Mouse (Mus musculus) heart, embryonic 15.5 days (tissue): ENCODE measurements at regions not wholly inside any gene's neighbourhood (a gene's known extent, or its start where the extent isn't known, plus 50 kb on each side); places are given as distances from the start of the nearest gene placed in this dataset.
"Not testable (repeated sequence)": the region's sequence is repeated elsewhere in the genome, so short reads cannot be mapped to it uniquely, and the experiment has no call there.

ENCODE experiments used
- ATAC-seq: fragments of 200-750 bp; cut with Nextera tagmentation; replicated peaks from 2 replicates; pipeline ENCODE4 v1.8.0; 2017; ENCODE audit warnings: low read depth, moderate TSS enrichment; ENCODE audit not compliant: insufficient number of reproducible peaks, insufficient read depth, low FRiP score
- H3K27ac ChIP-seq: fragments of 300-500 bp; sonication (generic); 2 replicates; pipeline ENCODE4 v1.5.1; 2015; ENCODE audit warnings: mild to moderate bottlenecking, inconsistent platforms
- H3K27me3 ChIP-seq: fragments of 300-500 bp; sonication (generic); 2 replicates; pipeline ENCODE4 v1.6.1; 2015; ENCODE audit warnings: inconsistent platforms
- H3K36me3 ChIP-seq: fragments of 300-500 bp; sonication (generic); 2 replicates; pipeline ENCODE4 v1.6.1; 2015; ENCODE audit warnings: mild to moderate bottlenecking, inconsistent platforms
- H3K4me1 ChIP-seq: fragments of 300-500 bp; sonication (generic); replicated peaks from 2 replicates; pipeline ENCODE4 v1.6.1; 2015; ENCODE audit warnings: inconsistent platforms
- H3K4me2 ChIP-seq: fragments of 300-500 bp; sonication (generic); 2 replicates; pipeline ENCODE4 v1.6.1; 2015; ENCODE audit warnings: inconsistent platforms, mild to moderate bottlenecking, moderate library complexity
- H3K4me3 ChIP-seq: fragments of 300-500 bp; sonication (generic); 2 replicates; pipeline ENCODE4 v1.5.1; 2015; ENCODE audit warnings: mild to moderate bottlenecking, inconsistent platforms
- H3K9ac ChIP-seq: fragments of 300-500 bp; sonication (generic); 2 replicates; pipeline ENCODE4 v1.6.1; 2015; ENCODE audit warnings: mild to moderate bottlenecking, inconsistent platforms
- H3K9me3 ChIP-seq: fragments of 300-500 bp; sonication (generic); replicated peaks from 2 replicates; pipeline ENCODE4 v1.6.1; 2016; ENCODE audit warnings: inconsistent platforms
- WGBS: fragments of 180-500 bp; shearing (Covaris S2); methylation state at CpG from one replicate; pipeline ENCODE4 v1.1.7; 2015; ENCODE audit warnings: mixed read lengths; 5-methylcytosine and 5-hydroxymethylcytosine counted together

DNA sequence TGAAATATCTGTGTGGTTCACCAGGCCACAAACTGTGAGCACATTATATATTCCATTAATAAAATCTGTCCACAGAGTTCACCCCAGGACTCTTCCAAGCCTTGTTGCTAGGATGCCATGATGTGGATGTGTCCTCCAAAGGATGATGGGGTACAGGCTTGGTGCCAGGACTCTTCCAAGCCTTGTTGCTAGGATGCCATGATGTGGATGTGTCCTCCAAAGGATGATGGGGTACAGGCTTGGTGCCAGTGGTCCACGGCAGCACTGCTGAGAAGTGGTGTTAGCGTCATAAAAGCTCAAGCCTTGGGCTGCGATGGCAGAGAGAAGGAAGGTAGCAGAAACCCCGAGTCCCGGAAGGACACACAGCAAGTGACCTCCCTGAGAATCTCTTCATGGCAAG, 153.4 kb downstream of the Srek1 start:
- 84% methylated on average over 5 of the region's 5 CpGs for WGBS
- not testable (repeated sequence) for H3K27ac ChIP-seq, H3K4me3 ChIP-seq, H3K9ac ChIP-seq, H3K27me3 ChIP-seq, H3K4me2 ChIP-seq, H3K4me1 ChIP-seq, H3K36me3 ChIP-seq, H3K9me3 ChIP-seq, ATAC-seq

DNA sequence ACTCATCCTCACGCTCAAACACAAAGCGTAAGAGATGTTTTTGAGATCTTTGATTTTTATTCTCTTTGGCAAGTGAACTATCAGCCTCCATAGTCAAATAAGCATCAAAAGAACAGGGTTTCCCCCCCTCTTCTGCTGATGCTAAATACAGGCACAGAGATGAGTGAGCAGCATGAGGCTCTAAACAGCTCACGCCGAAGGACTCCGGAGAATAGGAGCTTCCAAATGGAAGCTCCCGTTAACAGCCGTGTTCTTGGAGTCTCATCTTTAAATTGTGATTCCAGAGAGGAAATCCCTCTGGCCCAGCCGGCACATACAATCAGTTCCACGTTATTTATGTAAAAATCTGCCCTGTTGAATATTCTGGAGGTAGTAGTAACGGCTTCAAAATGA, 161.1 kb downstream of the Srek1 start:
- H3K36me3 ChIP-seq = no peaks in the 10 kb centered on the region
- 74% methylated on average over 10 of the region's 10 CpGs for WGBS
- H3K9me3 ChIP-seq = no peaks in the 10 kb centered on the region
- no peak overlapping the region for H3K9ac ChIP-seq
- no peak overlapping the region for H3K4me2 ChIP-seq
- no peak for ATAC-seq
- 0 out of 2 replicates have a peak, but pooled peaks cover 6% of the 10 kb centered on the region for H3K4me1 ChIP-seq
- H3K27me3 ChIP-seq = no peaks in the 10 kb centered on the region
- no peak overlapping the region for H3K27ac ChIP-seq
- no peak overlapping the region for H3K4me3 ChIP-seq

DNA sequence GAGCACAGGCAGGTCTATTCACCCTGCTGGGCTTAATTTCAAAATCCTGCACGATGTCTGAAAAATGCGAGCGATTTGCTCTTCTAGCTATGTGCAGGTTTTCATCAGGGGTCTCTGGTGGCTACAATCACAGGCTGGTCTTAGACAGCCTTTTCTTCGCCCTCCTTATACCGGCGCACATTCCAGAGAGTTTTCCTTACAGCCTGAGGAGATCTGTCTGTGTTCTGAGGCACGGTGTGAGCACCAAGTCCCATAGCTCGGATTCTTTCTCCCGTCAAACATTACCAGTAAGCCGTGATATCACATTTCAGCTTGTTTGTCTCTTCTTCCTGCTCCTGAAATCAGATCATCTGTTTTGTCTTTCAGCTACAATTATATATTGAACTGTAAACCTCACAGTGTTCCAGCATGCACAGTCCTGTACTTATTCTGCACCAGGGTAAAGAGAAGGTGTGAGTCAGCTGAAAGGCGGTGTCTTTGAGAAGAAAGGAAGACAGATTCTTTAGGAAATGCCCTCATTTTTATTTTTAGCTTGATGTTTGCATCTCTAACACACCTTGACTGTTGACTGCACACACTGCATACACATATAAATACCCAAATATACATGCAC, 161.6 kb downstream of the Srek1 start:
- no peak overlapping the region for H3K27ac ChIP-seq
- no peaks in the 10 kb centered on the region for H3K36me3 ChIP-seq
- no peaks in the 10 kb centered on the region for H3K27me3 ChIP-seq
- peak overlapping the region; percentile 33 for H3K4me2 ChIP-seq
- WGBS = 36% methylated on average over 11 of the region's 11 CpGs
- no peak overlapping the region for H3K4me3 ChIP-seq
- H3K9ac ChIP-seq = no peak overlapping the region
- H3K9me3 ChIP-seq = no peaks in the 10 kb centered on the region
- H3K4me1 ChIP-seq = 0 out of 2 replicates have a peak, but pooled peaks cover 6% of the 10 kb centered on the region
- no peak for ATAC-seq

DNA sequence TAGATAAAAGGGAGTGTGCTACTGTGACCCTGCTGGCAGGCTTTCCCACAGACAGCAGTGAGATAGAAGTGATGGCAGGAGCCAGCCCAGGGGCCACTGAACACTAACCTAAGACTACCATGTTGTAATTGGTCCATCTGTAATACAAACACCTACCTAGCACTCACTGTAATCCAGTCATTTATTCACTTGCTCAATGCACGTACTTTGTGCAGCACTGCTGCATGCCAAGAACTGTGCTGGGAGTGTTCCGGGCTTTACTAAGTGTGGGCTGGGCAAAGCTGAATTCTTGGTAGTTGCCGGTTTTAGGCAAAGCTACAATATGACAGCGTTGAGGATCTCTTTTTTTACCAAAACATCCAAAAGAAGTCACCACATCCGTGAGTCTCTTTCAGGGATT, 172.1 kb downstream of the Srek1 start:
- H3K9me3 ChIP-seq = no peaks in the 10 kb centered on the region
- no peak for ATAC-seq
- H3K36me3 ChIP-seq = no peaks in the 10 kb centered on the region
- no peaks in the 10 kb centered on the region for H3K27me3 ChIP-seq
- no peak overlapping the region for H3K9ac ChIP-seq
- no peaks in the 10 kb centered on the region for H3K4me1 ChIP-seq
- WGBS = 84% methylated on average over 5 of the region's 5 CpGs
- no peak overlapping the region for H3K4me2 ChIP-seq
- H3K4me3 ChIP-seq = no peak overlapping the region
- no peak overlapping the region for H3K27ac ChIP-seq

DNA sequence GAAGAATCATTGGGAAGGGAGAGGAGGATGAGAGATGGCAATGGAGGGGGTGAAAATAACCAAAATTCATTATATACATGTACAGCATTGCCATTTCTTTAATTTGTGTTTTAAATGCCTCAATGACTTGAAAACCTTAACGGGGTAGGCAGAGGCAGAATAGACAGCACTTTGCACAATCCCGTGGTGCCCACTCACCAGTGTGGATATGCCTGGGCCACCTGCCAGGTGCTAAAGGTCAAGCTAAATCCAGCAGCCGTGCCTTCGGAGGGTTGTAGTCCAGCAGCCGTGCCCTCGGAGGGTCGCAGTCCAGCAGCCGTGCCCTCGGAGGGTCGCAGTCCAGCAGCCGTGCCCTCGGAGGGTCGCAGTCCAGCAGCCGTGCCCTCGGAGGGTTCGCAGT, 182.0 kb downstream of the Srek1 start:
- 92% methylated on average over 16 of the region's 16 CpGs for WGBS
- Histone ChIP-seq H3K4me3 (no peak overlapping the region), H3K4me2 (no peak overlapping the region), H3K27me3 (no peaks in the 10 kb centered on the region), H3K36me3 (no peaks in the 10 kb centered on the region), H3K9ac (no peak overlapping the region), H3K4me1 (no peaks in the 10 kb centered on the region), H3K27ac (no peak overlapping the region), H3K9me3 (no peaks in the 10 kb centered on the region)
- ATAC-seq = no peak

DNA sequence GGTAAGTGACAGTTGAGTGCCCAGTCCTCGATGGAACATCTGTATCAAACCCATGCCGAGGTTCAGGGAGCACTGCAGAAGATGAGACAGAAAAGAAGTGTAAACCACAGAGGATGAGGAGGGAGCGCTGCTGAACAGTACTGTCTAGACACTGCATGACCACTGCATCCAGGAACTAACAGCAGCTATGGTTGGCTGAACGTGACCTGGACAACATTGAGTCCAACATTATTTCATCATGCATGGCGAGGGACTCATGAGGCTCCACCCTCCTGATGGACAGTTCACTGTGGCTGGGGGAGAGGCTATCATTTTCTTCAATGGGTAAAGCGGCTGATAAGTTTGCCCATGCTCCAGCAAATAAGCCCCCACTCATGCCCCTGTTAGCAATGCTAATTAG, 182.5 kb downstream of the Srek1 start:
- 85% methylated on average over 6 of the region's 6 CpGs for WGBS
- H3K9ac ChIP-seq = no peak overlapping the region
- H3K4me1 ChIP-seq = no peaks in the 10 kb centered on the region
- no peak overlapping the region for H3K4me2 ChIP-seq
- H3K36me3 ChIP-seq = no peaks in the 10 kb centered on the region
- no peak overlapping the region for H3K27ac ChIP-seq
- H3K9me3 ChIP-seq = no peaks in the 10 kb centered on the region
- H3K4me3 ChIP-seq = no peak overlapping the region
- H3K27me3 ChIP-seq = no peaks in the 10 kb centered on the region
- ATAC-seq = no peak

DNA sequence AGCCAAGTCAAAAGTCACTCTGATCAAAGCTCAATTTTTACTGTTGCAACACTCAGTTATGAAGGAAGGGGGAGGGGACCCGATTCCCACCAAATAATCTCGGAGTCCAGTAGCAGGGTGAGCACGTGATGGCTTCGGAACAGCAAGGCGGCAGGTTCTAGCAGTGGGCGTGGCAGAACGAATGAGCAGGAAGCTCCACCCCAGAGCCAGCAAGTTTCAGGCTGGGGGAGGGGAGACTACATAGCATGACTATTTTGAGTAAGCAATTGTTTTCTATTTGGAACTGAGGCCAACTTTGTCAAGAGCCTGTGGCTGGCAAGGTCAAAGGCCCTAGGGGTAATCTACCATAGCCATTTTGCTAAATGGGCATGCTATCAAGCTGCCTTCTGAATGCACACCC, 183.0 kb downstream of the Srek1 start:
- H3K36me3 ChIP-seq, H3K27ac ChIP-seq, H3K4me2 ChIP-seq, H3K9ac ChIP-seq, ATAC-seq, H3K4me3 ChIP-seq, H3K9me3 ChIP-seq, H3K27me3 ChIP-seq, H3K4me1 ChIP-seq: not testable (repeated sequence)
- 60% methylated on average over 7 of the region's 7 CpGs for WGBS

DNA sequence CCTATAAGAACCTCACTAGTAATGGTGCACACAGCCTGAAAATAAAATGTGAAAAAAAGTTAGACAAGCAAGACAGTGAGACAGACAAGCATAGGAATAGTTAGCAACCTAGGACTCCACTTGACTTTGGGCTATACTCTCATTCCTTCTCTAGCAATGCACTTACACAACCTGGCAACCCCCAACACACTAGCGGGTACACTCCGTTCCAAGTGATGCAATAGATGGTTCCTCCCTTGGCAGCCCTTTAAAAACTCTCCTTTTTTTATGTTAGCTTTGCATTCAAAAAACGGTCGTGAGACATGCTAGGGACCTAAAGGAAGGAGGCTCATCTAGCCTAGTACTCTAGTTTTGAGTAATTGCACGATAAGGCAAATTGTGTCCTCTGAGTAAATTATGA, 184.8 kb downstream of the Srek1 start:
- no peak for ATAC-seq
- WGBS = 81% methylated on average over 5 of the region's 5 CpGs

DNA sequence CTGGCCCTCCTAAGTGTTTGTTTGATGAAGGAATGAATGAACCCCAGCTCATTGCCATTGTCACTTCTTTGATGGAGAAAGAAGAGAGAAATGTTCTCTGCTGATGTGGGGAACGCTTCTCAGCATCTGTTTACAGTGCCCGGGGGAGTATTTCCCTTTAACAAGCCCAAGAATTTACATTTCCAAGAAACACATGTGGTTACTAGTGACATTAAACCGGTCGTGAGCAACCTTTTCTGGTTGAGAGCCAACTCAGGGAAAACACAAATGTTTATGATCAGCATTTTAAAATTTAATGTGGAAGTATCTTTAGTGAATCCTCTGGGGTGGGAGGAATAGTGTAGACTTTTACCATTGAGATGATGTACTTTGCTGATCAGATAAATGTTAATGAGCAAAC, 197.6 kb downstream of the Srek1 start:
- no peaks in the 10 kb centered on the region for H3K36me3 ChIP-seq
- H3K9ac ChIP-seq = no peak overlapping the region
- H3K27ac ChIP-seq = no peak overlapping the region
- 63% methylated on average over 4 of the region's 4 CpGs for WGBS
- H3K4me1 ChIP-seq = no peaks in the 10 kb centered on the region
- H3K9me3 ChIP-seq = no peaks in the 10 kb centered on the region
- no peaks in the 10 kb centered on the region for H3K27me3 ChIP-seq
- no peak for ATAC-seq
- no peak overlapping the region for H3K4me3 ChIP-seq
- no peak overlapping the region for H3K4me2 ChIP-seq

More for the DNA sequence above, 184.8 kb downstream of the Srek1 start:
- no peaks in the 10 kb centered on the region for H3K9me3 ChIP-seq
- no peak overlapping the region for H3K4me2 ChIP-seq
- no peak overlapping the region for H3K4me3 ChIP-seq
- no peaks in the 10 kb centered on the region for H3K27me3 ChIP-seq
- no peaks in the 10 kb centered on the region for H3K36me3 ChIP-seq
- H3K9ac ChIP-seq = no peak overlapping the region
- H3K27ac ChIP-seq = no peak overlapping the region
- H3K4me1 ChIP-seq = no peaks in the 10 kb centered on the region

DNA sequence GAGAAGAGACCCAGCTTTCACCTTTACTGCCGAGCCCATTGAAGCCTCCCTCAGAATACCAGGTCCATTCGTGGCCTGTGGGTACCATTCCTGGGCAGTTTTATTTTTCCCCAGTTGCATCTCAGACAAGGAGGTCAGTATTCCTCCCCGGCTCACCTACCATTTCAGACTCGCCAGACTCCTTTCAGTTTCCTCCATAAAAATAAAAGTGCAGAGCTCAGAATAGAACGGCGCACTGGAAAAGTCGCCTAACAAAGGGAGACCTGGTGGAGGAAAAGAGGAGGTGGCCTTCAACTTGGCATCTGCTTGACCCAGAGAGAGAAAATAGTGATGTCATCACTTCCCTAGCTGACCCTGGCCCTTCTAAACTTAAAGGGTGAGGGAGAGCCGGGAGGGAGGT, 209.7 kb downstream of the Srek1 start:
- 63% methylated on average over 8 of the region's 8 CpGs for WGBS
- no peaks in the 10 kb centered on the region for H3K4me1 ChIP-seq
- H3K27me3 ChIP-seq = no peaks in the 10 kb centered on the region
- no peak overlapping the region for H3K9ac ChIP-seq
- H3K36me3 ChIP-seq = no peaks in the 10 kb centered on the region
- H3K4me3 ChIP-seq = no peak overlapping the region
- ATAC-seq = no peak
- H3K27ac ChIP-seq = no peak overlapping the region
- no peak overlapping the region for H3K4me2 ChIP-seq
- H3K9me3 ChIP-seq = no peaks in the 10 kb centered on the region

DNA sequence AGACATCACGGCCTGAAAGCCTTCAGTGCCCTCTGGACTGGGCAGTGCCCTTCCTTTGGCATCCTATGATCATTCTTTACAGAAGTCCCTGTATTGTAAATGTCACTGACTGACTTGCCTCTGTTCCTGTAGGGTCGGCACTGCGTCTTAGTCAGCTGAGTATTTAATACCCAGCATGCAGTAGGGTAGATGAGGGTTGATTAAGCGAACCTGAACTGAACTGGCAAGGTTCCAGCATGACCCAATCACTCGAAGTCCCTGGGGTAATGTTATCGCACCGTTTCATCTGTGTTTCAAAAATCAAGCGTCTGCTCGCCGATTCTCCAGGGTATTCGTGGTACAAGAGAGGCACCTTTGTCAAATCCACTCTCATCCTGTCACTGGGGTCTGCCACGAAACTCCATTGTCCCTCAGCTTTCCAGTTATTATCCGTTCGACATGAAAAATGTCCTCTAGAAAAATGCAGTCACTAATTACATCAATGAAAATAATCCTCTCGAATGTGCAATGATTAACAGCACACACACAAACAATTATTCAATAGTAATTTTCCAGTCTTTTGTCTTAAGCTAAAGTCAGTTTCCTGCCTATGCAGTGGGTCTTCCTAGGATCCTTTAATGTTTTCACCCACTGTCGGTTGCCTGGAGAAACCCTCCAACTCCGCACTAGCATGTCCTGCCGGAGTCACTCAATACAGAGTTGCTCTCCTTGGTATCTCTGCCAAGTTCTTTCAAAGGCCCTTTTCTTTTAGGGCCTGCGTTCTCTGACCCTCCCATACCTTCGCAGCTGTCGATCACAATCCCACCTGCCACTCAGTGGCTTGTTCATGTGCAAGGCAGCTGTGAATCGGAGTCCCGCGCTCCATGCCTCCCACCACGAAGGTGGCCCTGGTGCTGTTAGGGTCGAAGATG, 212.4 kb downstream of the Srek1 start:
- H3K27me3 ChIP-seq = no peaks in the 10 kb centered on the region
- no peak for ATAC-seq
- WGBS = 80% methylated on average over 26 of the region's 26 CpGs

DNA sequence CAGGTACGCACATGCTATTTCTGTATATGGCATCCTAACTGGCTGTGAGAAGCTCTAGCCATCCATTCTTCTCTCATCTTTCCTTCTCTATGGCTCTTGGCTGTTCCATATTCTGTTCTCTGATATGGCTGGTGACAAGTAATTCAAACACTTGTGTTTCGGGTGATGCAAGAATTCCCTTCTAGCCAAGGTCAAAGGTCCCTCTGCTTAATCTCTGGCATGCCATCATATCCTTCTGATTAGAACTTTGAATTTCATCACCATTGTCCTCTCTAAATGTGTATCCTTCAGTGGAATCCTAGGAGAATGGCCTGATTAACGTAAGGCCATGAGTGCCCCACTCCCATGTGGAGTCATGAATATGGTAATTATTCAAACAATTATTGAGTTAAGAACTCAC, 215.5 kb downstream of the Srek1 start:
- no peaks in the 10 kb centered on the region for H3K36me3 ChIP-seq
- H3K4me3 ChIP-seq = no peak overlapping the region
- H3K27ac ChIP-seq = no peak overlapping the region
- H3K4me1 ChIP-seq = no peaks in the 10 kb centered on the region
- ATAC-seq = no peak
- no peaks in the 10 kb centered on the region for H3K27me3 ChIP-seq
- H3K9me3 ChIP-seq = no peaks in the 10 kb centered on the region
- H3K4me2 ChIP-seq = no peak overlapping the region
- no peak overlapping the region for H3K9ac ChIP-seq
- WGBS = 71% methylated on average over 3 of the region's 3 CpGs

More for the DNA sequence above, 212.4 kb downstream of the Srek1 start:
- H3K9ac ChIP-seq = no peak overlapping the region
- H3K9me3 ChIP-seq = no peaks in the 10 kb centered on the region
- H3K4me2 ChIP-seq = no peak overlapping the region
- no peak overlapping the region for H3K27ac ChIP-seq
- no peak overlapping the region for H3K4me3 ChIP-seq
- H3K4me1 ChIP-seq = no peaks in the 10 kb centered on the region
- H3K36me3 ChIP-seq = no peaks in the 10 kb centered on the region
